Mouse (Mus musculus) monocyte, adult 5-6 weeks (primary cell): ENCODE data around the gene Spint1. TPM values are rescaled to one million over a fixed set of nuclear protein-coding genes. Genes with fewer than 3 reads are reported as not detected.

Experiments
- ATAC-seq: fragments of 153-309, 156-312 bp; replicated peaks from 2 replicates; pipeline ENCODE4 v1.8.0; 2017; ENCODE audit warnings: mild to moderate bottlenecking; ENCODE audit not compliant: low TSS enrichment, insufficient number of reproducible peaks, severe bottlenecking, poor library complexity, low FRiP score
- total RNA-seq: library from RNA; stranded (forward); fragments of 200-1000, 200-491, 200-594 nt; gene quantifications from 3 replicates; pipeline ENCODE4 v1.2.3, GENCODE M21; 2017

Gene Spint1
- total RNA-seq, 1 experiment from 2014 or later: not detected

- ATAC-seq: no peak
These were observed 3.1 kb downstream of the Spint1 start for GRCm38 (mm10) chr2:119240075-119240818.

- no peak for ATAC-seq
These were observed 3.6 kb downstream of the Spint1 start for GRCm38 (mm10) chr2:119240819-119241186.

- no peak for ATAC-seq
These were observed 5.4 kb downstream of the Spint1 start for GRCm38 (mm10) chr2:119242548-119242947.

- ATAC-seq: no peak
These were observed 8.1 kb downstream of the Spint1 start for GRCm38 (mm10) chr2:119245246-119245645.

- ATAC-seq: no peak
These were observed 10.7 kb downstream of the Spint1 start for GRCm38 (mm10) chr2:119247904-119248303.

- ATAC-seq: no peak
These were observed 12.5 kb downstream of the Spint1 start for GRCm38 (mm10) chr2:119249592-119250061.

GRCm38 (mm10) chr2:119250377-119250776 is 13.2 kb downstream of the Spint1 start:
- ATAC-seq: no peak

GRCm38 (mm10) chr2:119250826-119251478 is 13.8 kb downstream of the Spint1 start:
- ATAC-seq: peak; percentile 90

GRCm38 (mm10) chr2:119254976-119255375 is 17.8 kb downstream of the Spint1 start:
- ATAC-seq: no peak

GRCm38 (mm10) chr2:119260518-119260917 is 23.4 kb downstream of the Spint1 start:
- no peak for ATAC-seq

- no peak for ATAC-seq
These were observed 24.2 kb downstream of the Spint1 start for GRCm38 (mm10) chr2:119261326-119261725.

GRCm38 (mm10) chr2:119262978-119263377 is 25.8 kb downstream of the Spint1 start:
- ATAC-seq: peak; percentile 80

- ATAC-seq: no peak
These were observed 26.7 kb downstream of the Spint1 start for GRCm38 (mm10) chr2:119263813-119264212.

- no peak for ATAC-seq
These were observed 33.1 kb downstream of the Spint1 start for GRCm38 (mm10) chr2:119270286-119270642.

- peak; percentile 78 for ATAC-seq
These were observed 33.6 kb downstream of the Spint1 start, which contains the start of gene Rhov for GRCm38 (mm10) chr2:119270643-119271331. TSS of gene Rhov (minus strand) at chr2:119271272.

GRCm38 (mm10) chr2:119274126-119274525 is 37.0 kb downstream of the Spint1 start:
- no peak for ATAC-seq

GRCm38 (mm10) chr2:119276926-119277325 is 39.8 kb downstream of the Spint1 start:
- no peak for ATAC-seq

- ATAC-seq: no peak
These were observed 40.6 kb downstream of the Spint1 start for GRCm38 (mm10) chr2:119277810-119278209.

GRCm38 (mm10) chr2:119281899-119282565 is 44.9 kb downstream of the Spint1 start:
- ATAC-seq: no peak
